Mouse (Mus musculus) thymus, postnatal 36 days (tissue): ENCODE results near the gene Gm48552.
A peak's percentile ranks its signal among the peaks of the same experiment; 100 is the strongest.

Source experiments
- DNase-seq, 2 experiments: peaks; one replicate each; pipeline ENCODE4 v3.0.0; 2022; ENCODE audit warnings: mixed read lengths in 2 of 2

The Gm48552 gene

DNA sequence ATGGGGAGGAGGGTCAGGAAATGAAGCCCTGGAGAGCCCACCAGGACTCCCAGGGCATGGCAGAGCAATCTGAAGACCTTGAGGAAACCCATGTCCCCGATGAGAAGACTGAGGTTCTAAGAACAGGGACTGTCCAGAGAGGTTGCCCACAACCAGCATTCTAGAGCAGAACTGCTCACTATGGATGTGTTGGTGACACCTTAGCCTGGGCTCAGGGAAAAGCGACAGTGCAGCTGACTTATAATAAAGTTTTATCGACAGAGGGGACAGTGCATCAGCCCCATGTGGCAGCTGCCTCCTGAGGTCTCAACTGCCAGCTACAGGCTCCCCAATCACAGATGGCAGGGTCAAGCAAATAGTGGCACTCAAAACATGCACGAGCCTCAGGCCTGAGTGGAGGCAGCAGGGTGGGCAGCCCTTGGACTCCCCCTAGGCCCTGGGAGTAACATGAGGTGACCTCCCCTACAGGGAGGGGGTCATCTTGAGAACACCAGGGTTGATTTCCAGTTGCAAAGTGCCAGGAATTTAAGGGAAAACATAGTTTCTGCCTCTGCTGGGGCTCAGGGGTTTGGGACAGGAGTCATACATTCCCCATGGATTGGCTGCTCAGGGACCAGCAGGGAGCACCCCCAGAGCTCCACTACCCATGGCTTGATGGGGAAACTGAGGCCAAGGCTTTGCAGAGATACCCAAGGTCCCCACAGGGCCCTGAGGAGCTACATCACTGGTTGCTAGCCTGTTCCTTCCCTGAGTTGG, 32.4 kb downstream of the Gm48552 start:
- peak in 1 of 2 experiments; percentile 2 for DNase-seq

DNA sequence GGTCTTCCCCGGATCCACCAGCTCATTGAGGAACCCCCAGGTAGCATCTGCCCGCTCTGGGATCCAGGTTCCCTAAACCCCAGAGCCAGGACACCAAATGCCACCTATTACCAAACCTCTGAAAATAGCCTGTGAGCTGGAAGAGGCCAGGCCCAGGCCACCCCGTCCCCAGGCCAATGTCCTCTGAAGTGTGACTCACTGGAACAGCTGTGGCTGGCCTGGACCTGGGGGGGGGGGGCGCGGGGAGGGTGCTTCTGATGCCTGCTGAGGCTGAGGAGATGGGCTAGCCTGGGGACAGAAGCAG, 32.9 kb downstream of the Gm48552 start:
- no peak for DNase-seq

DNA sequence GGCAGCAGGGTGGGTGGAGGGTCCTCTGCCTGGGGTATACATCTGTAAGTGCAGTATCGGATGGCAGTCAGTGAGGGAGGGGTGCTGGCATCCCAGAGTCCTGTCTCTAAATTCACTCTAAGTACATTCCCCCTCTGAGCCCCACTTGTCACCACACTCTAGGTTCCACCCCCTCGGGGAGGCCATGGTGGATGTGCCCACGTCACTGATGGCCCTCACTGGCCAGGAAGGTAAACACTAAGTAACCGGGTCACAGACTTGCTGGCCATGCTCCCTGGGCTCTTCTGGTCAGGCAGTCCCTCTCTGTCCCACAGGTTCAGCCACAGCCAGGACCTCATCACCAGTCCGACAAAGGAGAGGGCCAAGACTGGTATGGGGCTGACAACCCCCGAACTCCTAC, 33.4 kb downstream of the Gm48552 start:
- DNase-seq, result peak in 1 of 2 experiments; percentile 5

DNA sequence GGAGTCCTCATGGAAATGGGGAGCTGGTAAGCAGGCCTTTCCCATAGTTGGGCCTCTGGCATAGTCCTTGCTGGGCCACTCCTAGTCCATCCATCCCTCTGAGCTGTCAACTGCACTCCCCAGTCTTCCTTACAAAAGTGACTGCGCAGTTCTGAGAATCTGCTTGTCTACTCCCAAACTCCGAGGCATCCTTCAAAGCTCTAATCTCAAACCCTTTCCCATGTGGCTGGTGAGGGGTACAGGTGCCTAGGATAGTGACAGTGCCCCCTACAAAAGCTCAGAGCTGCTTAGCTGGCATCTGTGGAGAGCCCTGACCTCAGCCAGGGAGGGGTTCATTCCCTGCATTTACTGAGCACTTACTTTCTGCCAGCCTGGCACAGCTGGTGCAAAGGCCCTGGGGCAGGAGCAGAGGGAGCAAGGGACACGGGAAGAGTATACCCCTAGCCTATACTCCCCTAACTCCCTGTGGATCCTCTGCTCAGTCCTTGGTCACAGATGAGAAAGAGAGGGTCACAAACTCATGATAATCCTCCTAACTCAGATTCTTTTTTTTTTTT, 33.9 kb downstream of the Gm48552 start:
- DNase-seq, result peak in 1 of 2 experiments; percentile 2

DNA sequence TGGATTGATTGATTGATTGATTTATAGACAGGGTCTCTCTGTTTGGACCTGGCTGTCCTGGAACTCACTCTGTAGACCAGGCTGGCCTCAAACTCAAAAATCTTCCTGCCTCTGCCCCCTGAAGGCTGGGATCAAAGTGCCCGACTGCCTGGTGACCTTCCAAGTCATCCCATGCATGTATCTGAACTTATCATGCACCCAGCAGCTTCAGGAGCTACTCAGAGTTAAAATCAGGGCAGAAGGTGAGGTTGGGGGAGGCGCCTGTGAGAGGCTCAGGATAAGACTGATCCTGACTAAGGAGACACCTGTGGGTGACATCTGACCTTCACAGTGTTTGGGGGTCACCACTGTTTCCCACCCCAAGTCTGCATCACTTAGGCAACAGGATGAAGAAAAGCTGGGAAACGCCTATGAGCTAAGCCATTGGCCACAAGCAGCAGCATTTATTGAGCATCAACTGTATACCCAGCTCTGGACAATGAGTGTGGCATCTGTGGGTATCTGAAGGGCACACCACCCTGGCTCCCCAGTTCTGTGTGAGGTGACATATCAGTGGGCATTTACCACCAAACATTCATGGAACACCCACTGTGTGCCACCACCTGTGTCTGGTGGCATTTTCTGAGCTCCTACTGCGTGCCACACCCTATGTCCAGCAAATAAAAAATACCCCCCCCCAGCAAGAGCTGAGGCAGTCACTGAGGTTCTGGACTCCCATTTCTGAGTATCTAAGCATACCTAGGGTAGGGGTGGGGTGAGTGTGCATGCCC, 34.9 kb downstream of the Gm48552 start:
- DNase-seq, result peak in 1 of 2 experiments; percentile 1

DNA sequence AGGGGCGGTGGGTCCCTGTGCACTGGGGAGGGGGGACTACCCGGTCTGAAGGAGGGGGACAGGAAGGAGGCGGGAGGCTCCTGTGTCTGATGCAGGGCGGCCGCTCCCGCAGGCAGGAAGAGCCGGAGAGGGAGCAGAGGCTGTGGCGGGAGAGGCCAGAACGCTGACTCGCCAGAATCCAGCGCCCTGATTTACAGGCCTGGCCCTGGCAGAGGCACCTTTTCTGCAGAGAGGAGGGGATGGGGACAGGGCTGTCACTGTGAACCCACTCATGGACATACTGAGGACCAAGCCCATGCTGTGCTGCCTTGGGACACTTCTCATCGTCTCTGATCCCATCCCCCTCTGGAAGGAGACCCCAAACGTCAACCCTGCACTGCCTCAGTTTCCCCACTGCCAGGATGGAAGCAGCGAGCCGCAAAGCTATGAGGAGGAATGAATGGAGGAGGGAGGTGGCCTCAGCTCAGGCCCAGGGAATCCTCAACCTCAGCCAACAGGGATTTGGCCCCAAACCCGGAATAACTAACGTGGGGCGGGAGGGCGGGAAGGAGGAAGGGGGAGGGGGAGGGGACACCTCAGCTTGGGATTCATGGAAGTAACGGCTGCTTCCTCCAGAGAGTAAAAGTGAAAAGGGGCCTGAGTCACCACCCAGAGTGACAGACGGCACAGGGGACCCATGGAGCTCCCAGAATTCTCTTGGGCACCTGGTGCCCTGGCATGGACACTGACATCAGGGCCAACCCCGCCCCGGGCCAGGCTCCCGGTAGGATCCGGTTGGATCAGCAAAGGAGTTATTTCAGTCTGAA, 35.6 kb downstream of the Gm48552 start:
- DNase-seq, result peak in 1 of 2 experiments; percentile 26

DNA sequence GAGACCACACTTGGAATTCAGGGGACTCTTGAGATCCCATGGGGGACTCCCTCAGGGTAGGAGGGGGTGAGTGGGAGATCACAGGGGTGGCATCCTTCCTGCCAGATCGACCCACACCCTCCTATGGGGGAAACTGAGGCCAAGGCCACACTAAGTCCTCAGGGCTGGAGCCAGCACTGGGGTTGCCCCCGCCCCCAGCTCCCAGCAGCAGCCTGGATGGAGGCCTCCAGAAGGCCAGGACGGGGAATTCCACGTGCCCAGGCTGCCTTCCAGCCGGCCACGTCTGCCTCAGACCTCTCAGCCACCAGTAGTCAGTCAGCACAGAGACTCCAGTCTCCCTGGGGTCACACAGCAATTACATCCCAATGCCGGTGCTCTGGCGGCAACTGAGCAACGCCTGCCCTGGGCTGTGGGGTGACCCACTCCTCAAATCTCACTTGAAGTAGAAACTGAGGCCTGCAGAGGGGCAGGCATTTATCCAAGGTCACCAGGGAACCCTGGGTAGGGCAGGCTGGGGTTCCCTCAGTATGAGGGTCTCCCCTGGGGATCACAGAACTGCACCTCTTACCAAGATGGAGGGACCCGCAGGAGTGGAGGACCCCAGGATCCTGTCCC, 36.5 kb downstream of the Gm48552 start:
- DNase-seq, result peak in 1 of 2 experiments; percentile 9

DNA sequence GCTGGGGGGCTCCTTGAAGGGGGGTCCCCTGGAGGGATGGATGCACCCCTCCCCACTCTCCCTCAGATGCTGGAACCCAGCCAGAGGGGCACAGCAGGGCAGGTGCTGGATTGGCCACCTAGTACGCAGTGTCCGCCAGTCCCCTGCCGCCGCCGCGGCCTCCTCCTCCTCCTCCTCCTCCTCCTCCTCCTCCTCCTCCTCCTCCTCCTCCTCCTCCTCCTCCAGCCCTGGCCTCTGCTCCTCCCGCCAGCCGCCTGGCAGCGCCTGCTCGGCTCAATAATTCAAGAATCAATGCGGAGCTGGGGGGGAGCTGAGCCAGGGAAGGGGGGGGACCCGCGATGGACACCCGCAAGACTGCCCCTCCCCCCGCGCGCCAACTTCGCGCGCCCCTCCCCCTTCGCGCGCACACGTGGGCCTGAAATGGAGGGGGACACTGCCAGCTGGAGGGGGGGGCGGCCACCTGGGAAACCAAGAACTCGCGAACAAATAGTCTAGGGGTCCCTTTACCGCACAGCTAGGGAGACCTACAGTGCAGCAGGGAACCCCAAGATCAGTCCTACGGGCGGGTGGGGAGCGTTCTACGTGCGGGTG, 37.4 kb downstream of the Gm48552 start:
- peak in 1 of 2 experiments; percentile 28 for DNase-seq

DNA sequence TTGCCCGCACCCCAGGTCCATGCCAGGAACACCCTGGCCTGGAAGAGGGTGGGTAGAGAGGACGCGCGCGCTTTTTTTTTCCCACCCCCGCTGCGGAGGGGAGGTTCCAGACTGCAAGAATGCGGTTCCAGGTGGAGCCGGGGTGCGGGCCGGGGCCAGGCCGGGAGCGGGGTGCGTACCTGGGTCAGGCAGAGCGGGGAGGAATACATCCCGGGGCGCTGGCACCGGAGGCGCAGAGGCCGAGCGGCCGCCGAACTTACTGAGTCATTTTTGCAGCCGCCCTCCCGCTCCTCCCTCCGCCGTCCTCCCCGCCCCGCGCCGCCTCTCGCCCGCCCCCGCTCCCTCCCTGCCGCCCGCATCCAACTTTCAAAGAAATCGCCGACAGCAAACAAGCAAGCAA, 38.1 kb downstream of the Gm48552 start:
- DNase-seq, result peak in 1 of 2 experiments; percentile 40

DNA sequence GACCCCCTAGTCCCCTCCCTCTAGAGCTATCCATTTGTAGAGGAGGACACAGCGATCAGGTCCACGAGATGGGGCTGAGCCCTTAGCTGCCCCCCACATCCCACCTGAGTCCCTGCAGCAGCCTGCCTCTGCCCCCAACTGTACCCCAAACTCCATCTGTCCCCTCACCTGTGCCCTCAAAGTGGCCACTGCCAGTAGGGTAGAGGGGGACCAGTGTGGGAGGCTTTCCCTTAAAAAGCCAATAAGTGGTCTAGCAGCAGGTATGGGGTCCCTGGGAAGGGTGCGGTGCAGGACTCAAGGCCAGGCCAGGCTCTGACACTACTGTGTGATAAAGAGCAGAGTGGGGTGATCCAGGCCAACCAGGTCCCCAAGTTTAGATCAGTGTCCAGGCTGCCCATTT, 38.5 kb downstream of the Gm48552 start:
- peak in 1 of 2 experiments; percentile 7 for DNase-seq

DNA sequence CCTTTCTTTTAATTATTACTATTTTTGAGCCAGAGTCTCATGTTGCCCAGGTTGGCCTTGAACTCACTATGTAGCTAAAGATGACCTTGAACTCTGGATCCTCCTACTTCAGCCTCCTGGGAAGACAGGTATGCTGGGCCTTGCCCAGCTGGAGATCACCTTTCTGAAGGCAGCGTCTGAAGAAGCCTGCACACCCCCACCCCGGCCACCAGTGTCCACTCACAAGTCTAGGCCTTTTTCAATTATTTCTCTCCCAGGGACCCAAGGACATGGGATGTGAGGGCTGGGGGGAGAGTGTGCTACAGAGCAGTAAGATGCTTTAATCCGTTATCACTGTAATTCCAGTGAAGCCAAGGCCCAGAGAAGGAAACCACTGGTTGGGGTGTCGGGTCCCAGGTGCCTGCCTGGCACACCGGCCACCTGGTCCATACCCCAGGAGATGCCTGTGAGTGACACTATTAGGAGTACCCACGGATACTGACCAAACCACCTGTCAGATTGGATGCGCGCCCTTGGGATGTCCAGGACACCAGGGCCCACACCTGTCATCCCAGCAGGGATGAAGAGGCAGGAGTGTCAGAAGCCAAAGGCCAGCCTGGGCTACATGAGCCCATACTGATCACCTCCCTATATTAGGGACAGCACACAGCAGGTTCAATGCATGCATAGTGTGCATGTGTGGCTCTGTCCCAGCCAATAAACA, 39.1 kb downstream of the Gm48552 start:
- peak in 1 of 2 experiments; percentile 7 for DNase-seq

DNA sequence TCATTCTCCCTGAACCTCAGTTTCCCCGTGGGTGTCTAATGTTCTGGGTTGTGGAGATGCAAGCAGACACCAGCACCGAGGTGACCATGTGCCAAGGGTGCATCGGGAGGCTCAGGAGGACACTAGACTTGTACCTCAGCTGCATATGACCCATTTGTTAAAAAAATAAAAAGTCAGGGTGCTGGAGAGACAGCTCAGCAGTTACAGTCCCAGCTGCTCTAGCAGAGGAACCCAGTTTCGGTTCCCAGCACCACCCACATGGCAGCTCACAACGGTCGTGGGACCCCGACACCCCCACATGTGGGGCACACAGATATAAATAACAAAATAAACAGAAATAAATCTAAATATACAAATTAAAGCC, 39.7 kb downstream of the Gm48552 start:
- DNase-seq, result peak in 1 of 2 experiments; percentile 5

DNA sequence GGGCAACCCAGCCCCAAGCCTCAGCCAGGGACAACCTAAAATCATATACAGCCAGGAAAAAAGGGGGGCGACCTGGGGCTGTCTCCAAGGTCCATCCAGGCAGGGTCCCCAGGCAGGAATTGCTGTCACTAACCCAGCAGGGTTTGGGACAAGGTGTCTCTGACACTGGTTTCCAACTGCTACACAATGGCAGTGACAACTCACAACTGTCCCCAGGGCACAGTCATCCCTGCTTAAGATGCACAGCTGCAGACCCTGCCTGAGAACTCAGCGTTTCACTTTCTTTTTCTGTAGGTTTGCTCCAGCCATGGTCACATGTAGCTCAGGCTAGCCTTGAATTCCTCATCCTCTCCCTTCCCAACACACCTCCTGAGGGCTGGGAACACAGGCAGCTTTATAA, 40.3 kb downstream of the Gm48552 start:
- DNase-seq, result peak in 1 of 2 experiments; percentile 7

DNA sequence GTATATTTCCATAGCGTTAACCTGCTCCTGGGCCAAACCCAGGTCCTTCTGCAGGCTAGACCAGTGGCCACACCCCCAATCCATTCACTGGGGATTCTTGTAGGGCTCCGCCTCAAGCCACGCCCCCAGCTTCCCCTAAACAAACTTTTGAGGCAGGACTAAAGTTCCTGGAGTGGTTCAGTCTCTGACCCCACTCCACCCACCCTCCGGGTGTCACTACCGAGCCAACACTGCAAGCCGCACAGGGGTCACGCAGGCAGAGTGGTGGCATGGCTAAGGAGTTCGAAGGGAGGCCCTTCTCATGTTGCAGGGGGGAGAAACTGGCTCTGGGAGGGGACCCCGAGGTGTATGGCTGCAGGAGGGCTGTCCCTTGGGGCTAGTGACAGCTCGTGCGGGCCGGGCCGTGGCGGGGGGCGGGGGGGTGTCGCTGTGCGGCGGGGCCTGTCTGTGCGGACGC, 40.8 kb downstream of the Gm48552 start:
- DNase-seq, result peak; percentile 78 to 83

DNA sequence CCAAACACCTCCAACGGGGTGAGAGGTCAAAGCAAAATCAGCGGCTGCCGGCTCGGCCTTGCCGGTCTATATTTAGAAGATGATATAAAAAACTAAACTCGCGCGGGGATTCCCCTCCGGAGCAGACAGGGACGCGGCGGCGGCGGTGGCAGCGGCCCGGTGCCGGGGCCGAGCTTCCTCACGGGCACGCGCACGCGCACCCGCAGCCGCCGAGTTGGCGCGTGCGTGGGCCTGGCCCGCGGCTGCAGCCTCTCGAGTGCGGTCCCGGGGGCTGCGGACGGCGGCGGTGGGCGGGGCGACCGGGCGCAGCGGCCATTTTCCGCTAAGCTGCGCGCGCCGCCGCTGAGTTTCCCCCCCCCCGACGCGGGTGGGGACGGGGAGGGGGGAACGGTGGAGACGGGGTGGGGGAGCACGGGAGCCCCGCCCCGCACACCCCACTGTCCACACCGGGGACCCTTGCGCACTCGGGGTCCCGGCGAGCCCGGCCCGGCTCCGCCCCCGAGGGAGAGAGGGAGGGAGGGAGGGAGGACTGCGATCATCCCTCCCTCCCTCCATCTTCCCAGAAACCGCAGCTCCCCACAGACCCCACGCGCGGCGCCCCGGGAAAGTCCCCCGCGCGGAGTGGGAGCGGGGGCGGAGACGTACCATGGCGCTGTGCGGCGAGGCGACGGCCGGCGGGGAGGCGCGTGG, 41.5 kb downstream of the Gm48552 start:
- DNase-seq, result peak; percentile 73 to 79

DNA sequence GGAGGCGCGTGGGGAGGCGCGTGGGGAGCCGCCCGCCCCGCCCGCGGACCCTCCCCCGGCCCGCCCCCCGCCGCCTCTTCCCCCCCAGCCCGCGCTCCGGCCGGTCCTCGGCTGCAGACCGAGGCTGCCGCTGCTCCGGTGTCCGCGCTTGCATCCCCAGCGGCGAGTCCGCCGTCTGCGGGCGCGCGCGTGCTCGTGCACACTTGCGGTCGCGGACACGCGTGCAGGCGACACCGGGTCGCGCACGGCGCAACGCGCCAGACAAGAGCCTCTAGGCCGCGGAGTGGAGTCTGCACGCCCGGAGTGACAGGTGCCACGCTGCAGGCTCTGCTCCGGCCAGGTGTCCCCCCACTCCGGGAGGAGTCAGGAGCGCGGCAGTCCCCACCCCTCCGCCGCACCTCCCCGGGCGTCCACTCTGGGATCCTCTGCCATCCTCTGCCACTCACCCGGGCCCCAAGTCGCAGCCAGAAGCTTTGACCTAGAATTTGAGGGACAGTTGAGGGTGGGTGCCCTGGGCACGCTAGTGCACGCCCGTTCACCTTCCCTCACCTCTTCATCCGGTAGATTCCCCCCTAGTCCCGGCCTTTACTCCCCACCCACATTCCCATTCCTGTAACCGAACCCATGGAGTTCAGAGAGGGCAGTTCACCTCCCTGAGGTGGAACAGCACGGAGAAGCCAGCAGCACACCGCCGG, 42.2 kb downstream of the Gm48552 start:
- DNase-seq, result peak; percentile 47 to 67

DNA sequence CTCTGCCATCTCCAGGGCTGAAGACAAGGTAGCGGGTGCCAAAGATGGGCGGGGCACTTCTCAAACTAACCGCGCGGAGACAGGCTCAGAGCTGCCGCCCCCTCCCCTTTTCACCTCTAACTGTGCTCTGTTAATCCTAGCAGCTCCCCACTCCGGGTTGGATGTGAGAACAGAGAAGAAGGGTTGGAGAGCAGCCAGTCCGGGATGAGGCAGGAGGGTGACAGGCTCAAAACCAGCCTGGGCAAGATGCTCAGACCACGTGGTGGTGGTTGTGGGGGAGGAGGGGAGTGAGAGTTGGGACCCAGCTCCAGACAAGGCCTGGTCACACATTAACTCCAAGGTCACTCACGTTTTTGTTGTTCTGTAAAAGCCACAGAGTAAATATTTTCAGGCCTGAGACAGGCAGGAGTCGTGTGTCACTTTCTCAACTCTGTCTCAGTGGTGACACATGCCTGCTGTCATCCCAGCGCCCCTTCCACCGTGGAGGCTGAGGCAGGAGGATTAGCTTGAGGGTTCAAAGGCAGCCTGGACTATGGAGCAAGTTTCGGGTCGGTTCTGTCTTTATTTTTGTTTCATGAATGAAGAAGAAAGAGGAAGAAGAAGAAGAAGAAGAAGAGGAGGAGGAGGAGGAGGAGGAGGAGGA, 42.8 kb downstream of the Gm48552 start:
- DNase-seq, result peak in 1 of 2 experiments; percentile 45

DNA sequence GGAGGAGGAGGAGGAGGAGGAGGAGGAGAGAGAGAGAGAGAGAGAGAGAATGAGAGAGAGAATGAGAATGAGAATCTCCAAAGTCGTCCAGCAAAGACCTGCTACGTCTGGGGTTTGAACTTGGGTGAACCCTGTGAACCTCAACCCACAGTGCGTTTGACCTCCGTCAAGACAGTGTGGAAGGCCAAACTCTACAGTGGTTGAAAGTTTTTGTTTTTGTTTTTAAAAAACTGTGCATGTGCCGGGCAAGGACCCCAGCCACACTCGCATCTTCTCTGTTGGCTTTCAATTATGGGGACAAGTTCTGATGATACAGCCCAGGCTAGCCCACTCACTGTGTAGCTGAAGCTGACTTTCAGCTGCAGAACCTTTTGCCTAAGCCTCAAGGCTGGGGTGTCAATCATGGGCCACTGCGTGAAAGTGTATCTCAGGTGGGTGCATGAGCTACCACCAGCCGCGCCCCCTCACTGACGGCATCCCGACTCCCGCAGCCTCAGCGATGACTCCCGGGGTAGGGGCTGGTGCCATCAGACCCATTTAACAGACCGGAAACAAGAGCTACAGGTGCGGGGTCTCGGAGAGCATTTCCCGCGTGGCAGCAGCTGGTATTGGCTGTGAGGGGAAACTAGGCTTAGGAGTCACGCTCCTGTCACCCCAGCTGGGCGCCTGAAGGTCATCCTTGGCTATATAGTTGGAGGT, 43.5 kb downstream of the Gm48552 start:
- DNase-seq, result no peak

DNA sequence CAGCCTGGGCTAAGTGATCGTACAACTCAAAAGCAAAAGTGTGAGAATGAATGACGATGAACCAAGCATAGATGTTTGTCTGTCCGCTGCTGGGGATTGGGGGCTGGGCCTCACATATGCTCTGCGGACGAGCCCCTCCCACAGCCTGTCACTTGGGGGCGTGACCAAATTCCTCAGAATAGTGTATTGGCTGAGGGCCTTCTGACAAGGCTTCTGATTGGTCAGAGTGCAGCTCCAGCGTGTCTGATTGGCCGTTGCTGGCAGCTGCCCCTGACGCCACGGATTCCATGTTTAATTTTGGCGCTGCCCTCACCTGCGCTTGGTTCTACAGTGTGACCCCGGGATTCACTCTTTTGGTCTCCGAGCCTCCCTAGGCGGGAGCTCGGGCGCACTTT, 44.1 kb downstream of the Gm48552 start:
- peak; percentile 85 to 92 for DNase-seq
